ENCODE assay signal across 9 mouse cellular contexts in the genomic region with DNA sequence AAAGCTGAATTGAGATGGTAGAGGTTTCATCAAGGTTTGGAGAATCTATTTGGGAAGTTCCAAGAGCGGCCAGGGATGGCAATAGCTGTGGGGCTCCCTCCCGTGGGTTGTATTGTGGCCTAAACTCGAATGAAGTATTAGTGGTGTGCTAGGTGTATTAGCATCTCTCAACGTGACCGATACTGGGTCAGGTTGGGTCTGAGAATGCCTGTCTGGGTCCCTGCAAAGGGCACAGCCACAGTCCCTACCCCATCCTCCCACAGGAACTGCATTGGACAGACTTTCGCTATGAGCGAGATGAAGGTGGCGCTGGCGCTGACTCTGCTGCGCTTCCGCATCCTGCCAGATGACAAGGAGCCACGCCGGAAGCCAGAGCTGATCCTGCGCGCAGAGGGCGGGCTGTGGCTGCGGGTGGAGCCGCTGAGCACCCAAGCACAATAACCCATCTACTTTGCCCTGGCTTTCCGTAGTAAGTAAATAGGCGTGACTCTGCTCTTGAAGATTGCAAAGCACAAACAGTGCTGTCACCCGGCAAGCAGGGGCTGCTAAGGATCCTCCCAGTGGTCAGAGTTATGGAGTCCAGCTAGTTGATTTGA. TPM values are rescaled to one million over a fixed set of nuclear protein-coding genes. Genes with fewer than 3 reads are reported as not detected.
DNase-seq lines count a peak whose midpoint lies in the region; ATAC-seq lines count a peak whose summit lies in the region.
"Had no signal": no experiment of that assay in that cellular context is flagged by ENCODE, and none has a peak within 500 bp of the region (broad histone marks: within the 10 kb centered on the region; RNA-seq: fewer than 3 reads in every experiment).

No protein-coding gene starts in this region.

- H3K27ac ChIP-seq in hindbrain, embryonic 12.5 days = no peak overlapping the region
- no peak overlapping the region for H3K27ac ChIP-seq in midbrain, embryonic 13.5 days
- H3K27ac ChIP-seq: macrophage had no signal

- H3K36me3 ChIP-seq in hindbrain, embryonic 12.5 days = no peaks in the 10 kb centered on the region
- no peaks in the 10 kb centered on the region for H3K36me3 ChIP-seq in midbrain, embryonic 13.5 days

- no peaks in the 10 kb centered on the region for H3K4me1 ChIP-seq in hindbrain, embryonic 12.5 days
- H3K4me1 ChIP-seq in midbrain, embryonic 13.5 days (replicated peaks) = no peaks in the 10 kb centered on the region

- no peaks in the 10 kb centered on the region for H3K9me3 ChIP-seq in hindbrain, embryonic 12.5 days (replicated peaks)
- H3K9me3 ChIP-seq in midbrain, embryonic 13.5 days = no peaks in the 10 kb centered on the region

- intact Hi-C loops in left cerebral cortex, postnatal 25 days (cut with DNase I) = no loop called here

- ATAC-seq in hindbrain, embryonic 12.5 days (ENCODE audit: low FRiP score) = no peak
- peak; percentile 65 for ATAC-seq in midbrain, embryonic 13.5 days

- no peak overlapping the region for H3K9ac ChIP-seq in hindbrain, embryonic 12.5 days
- H3K9ac ChIP-seq in midbrain, embryonic 13.5 days (replicated peaks) = no peak overlapping the region

- peak overlapping the region; percentile 25 for H3K4me2 ChIP-seq in hindbrain, embryonic 12.5 days (replicated peaks)
- H3K4me2 ChIP-seq in midbrain, embryonic 13.5 days (replicated peaks) = peak overlapping the region; percentile 38

- no peaks in the 10 kb centered on the region for H3K27me3 ChIP-seq in hindbrain, embryonic 12.5 days
- 0 out of 2 replicates have a peak, but pooled peaks cover 6% of the 10 kb centered on the region for H3K27me3 ChIP-seq in midbrain, embryonic 13.5 days

- no peak overlapping the region for H3K4me3 ChIP-seq in hindbrain, embryonic 12.5 days
- H3K4me3 ChIP-seq in midbrain, embryonic 13.5 days (replicated peaks) = 0 out of 2 replicates have a peak overlapping the region, but pooled peaks have one; percentile 1

- 40% methylated on average over 21 of the region's 21 CpGs for WGBS in hindbrain, embryonic 12.5 days
- 41% methylated on average over 21 of the region's 21 CpGs for WGBS in midbrain, embryonic 13.5 days

- DNase-seq in urinary bladder, postnatal 14 days (ENCODE audit: low spot score) = peak; percentile 12
- DNase-seq in urinary bladder, adult 2 months (ENCODE audit: low spot score) = no peak
- no peak for DNase-seq in layer of hippocampus, adult 8-10 months (ENCODE audit: low spot score in 2 of 2)
- no peak for DNase-seq in left cerebral cortex, postnatal 25 days (ENCODE audit: low spot score in 2 of 2)
- DNase-seq in adrenal gland, postnatal 14 days = no peak
- DNase-seq in kidney, postnatal 25 days = no peak

RNA-seq across cellular contexts. Expression of gene Cyp4f15, which starts 9.3 kb away (rescaled TPM):
- 140 and 204 TPM in 2 replicates for polyA plus RNA-seq in urinary bladder, adult 2 months (2012; rRNA removed)
- polyA plus RNA-seq in hindbrain, embryonic 12.5 days (2016; fragmentation: Nextera tagmentation; extraction: Ambion mirVana) = 0.53 and 0.99 TPM in 2 replicates
- 0.85 and 1.4 TPM in 2 replicates for polyA plus RNA-seq in midbrain, embryonic 13.5 days (2015; fragmentation: Nextera tagmentation; extraction: Ambion mirVana)
- total RNA-seq in layer of hippocampus, adult 8-10 months (2022) = 10 to 100 TPM; 16.5 to 19.8 (median 18.2) TPM
- total RNA-seq in left cerebral cortex, postnatal 25 days (2021) = 10 to 100 TPM; 19.0 to 22.0 TPM
- total RNA-seq in adrenal gland, postnatal 14 days (2021) = 2.1 and 15.6 TPM in 2 replicates
- polyA plus RNA-seq: macrophage had no signal

RNA-seq across cellular contexts. Expression of gene Cyp4f40, which starts 17.4 kb away (rescaled TPM):
- 0.19 and 0.50 TPM in 2 replicates for polyA plus RNA-seq in urinary bladder, adult 2 months (2012; rRNA removed)
- not detected in 2 replicates for polyA plus RNA-seq in hindbrain, embryonic 12.5 days (2016; fragmentation: Nextera tagmentation; extraction: Ambion mirVana)
- polyA plus RNA-seq in midbrain, embryonic 13.5 days (2015; fragmentation: Nextera tagmentation; extraction: Ambion mirVana) = not detected in 2 replicates
- not detected for total RNA-seq in layer of hippocampus, adult 8-10 months (2022)
- not detected for total RNA-seq in left cerebral cortex, postnatal 25 days (2021)
- total RNA-seq in adrenal gland, postnatal 14 days (2021) = not detected in 2 replicates
- polyA plus RNA-seq: macrophage had no signal

RNA-seq across cellular contexts. Expression of gene Cyp4f37, which starts 55.0 kb away (rescaled TPM):
- polyA plus RNA-seq in urinary bladder, adult 2 months (2012; rRNA removed) = 0.01 TPM in 1 of 2 replicates, not detected in the other
- not detected in 2 replicates for polyA plus RNA-seq in hindbrain, embryonic 12.5 days (2016; fragmentation: Nextera tagmentation; extraction: Ambion mirVana)
- polyA plus RNA-seq in midbrain, embryonic 13.5 days (2015; fragmentation: Nextera tagmentation; extraction: Ambion mirVana) = 0.43 TPM in 1 of 2 replicates, not detected in the other
- not detected for total RNA-seq in layer of hippocampus, adult 8-10 months (2022)
- total RNA-seq in left cerebral cortex, postnatal 25 days (2021) = not detected
- total RNA-seq in adrenal gland, postnatal 14 days (2021) = not detected in 2 replicates
- polyA plus RNA-seq: macrophage had no signal
